Mouse (Mus musculus) bone marrow, adult 2 months (tissue): ENCODE results near the gene Sertad3.
A peak's percentile ranks its signal among the peaks of the same experiment; 100 is the strongest.

Source experiments
- CTCF ChIP-seq: fragments of 200-500 bp; IDR thresholded peaks from 2 replicates; pipeline ENCODE4 v1.5.1; 2011; ENCODE audit warnings: low read length, control low read depth; ENCODE audit not compliant: control insufficient read depth, insufficient read depth
- POLR2A ChIP-seq: fragments of 200-500 bp; IDR thresholded peaks from 2 replicates; pipeline ENCODE4 v1.6.1; 2011; ENCODE audit warnings: low read depth, mild to moderate bottlenecking, control low read depth, low read length, borderline replicate concordance; ENCODE audit not compliant: control insufficient read depth

DNA sequence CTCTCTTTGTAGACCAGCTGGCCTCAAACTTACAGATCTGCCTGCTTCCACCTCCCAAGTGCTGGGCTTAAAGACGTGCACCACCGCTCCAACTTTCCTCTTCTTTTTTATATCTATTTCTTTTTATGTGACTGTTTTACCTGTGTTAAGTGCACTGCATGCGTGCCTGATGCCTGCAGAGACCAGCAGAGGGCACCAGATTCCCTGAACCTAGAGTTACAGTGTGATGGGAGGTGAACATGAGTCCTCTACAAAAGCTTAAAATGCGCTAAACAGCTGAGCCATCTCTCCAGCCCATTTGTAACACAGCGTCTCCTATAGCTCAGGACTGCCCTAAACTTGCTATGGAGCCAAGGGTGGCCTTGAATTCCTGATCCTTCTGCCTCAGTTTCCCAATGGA, 36.0 kb upstream of the Sertad3 start:
- no peak for TF ChIP-seq POLR2A
- TF ChIP-seq CTCF = peak; percentile 84
